Comparison of ENCODE assay signal across 10 mouse cellular contexts in the genomic region with DNA sequence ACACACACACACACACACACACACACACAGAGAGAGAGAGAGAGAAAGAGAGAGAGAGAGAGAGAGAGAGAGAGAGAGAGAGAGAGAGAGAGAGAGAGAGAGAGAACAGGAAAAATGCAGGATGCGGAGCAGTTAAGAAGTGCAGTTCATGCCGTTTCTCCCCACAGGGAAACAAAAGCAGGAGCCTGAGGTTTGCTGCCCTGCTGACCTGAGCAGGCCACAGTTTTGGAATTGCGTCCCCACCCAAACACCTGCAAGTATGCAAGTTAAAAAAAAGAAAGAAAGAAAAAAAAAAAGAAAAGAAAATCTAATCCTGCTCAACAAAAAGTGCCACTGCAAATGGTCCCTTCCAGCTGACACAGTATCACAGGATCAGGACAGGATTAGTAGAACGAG. TPM values are rescaled to one million over a fixed set of nuclear protein-coding genes. Genes with fewer than 3 reads are reported as not detected.
DNase-seq lines count a peak whose midpoint lies in the region; ATAC-seq and TF ChIP-seq lines count a peak whose summit lies in the region.
"Had no signal": no experiment of that assay in that cellular context is flagged by ENCODE, and none has a peak within 500 bp of the region (broad histone marks: within the 10 kb centered on the region; RNA-seq: fewer than 3 reads in every experiment).

No protein-coding gene starts in this region.

- no peak overlapping the region for H3K4me3 ChIP-seq in kidney, embryonic 14.5 days (ENCODE audit: low read length)
- H3K4me3 ChIP-seq in kidney, adult 2 months (ENCODE audit: insufficient read depth, low read depth, low read length) = no peak overlapping the region
- H3K4me3 ChIP-seq in forebrain, embryonic 15.5 days = no peak overlapping the region
- no peak overlapping the region for H3K4me3 ChIP-seq in hindbrain, embryonic 16.5 days (ENCODE audit: low read length)
- H3K4me3 ChIP-seq in midbrain, postnatal 0 days (ENCODE audit: low read depth, low read length) = no peak overlapping the region

- no peaks in the 10 kb centered on the region for H3K36me3 ChIP-seq in kidney, embryonic 14.5 days (ENCODE audit: control insufficient read depth, insufficient read depth, low read length)
- H3K36me3 ChIP-seq in kidney, adult 2 months (ENCODE audit: control insufficient read depth, insufficient read depth, low read length) = no peaks in the 10 kb centered on the region
- H3K36me3 ChIP-seq in forebrain, embryonic 15.5 days = no peaks in the 10 kb centered on the region
- H3K36me3 ChIP-seq in hindbrain, embryonic 16.5 days (ENCODE audit: control insufficient read depth, insufficient read depth, low read length) = no peaks in the 10 kb centered on the region
- no peaks in the 10 kb centered on the region for H3K36me3 ChIP-seq in midbrain, postnatal 0 days (ENCODE audit: insufficient read depth, low read length)

- DNase-seq in kidney, adult 2 months = no peak
- DNase-seq in midbrain, postnatal 0 days (ENCODE audit: low spot score) = no peak
- DNase-seq in cerebellum, adult 8-10 months = no peak
- no peak for DNase-seq in urinary bladder, adult 18-20 months (ENCODE audit: low spot score in 2 of 2)
- DNase-seq: embryo, embryonic 11 days; lung, embryonic 14.5 days had no signal

- H3K9ac ChIP-seq in kidney, embryonic 14.5 days (ENCODE audit: low read depth, low read length) = no peak overlapping the region
- no peak overlapping the region for H3K9ac ChIP-seq in forebrain, embryonic 15.5 days (replicated peaks)
- H3K9ac ChIP-seq in hindbrain, embryonic 16.5 days (ENCODE audit: low read depth, low read length) = peak overlapping the region; percentile 56; the same call in 1 of the 2 replicates
- no peak overlapping the region for H3K9ac ChIP-seq in midbrain, postnatal 0 days (replicated peaks; ENCODE audit: low read length, poor library complexity, severe bottlenecking)
- H3K9ac ChIP-seq: lung, embryonic 14.5 days had no signal

- no peak for ATAC-seq in kidney, embryonic 14.5 days (ENCODE audit: low FRiP score, low TSS enrichment)
- peak; percentile 39; the same call in 1 of the 2 replicates for ATAC-seq in forebrain, embryonic 15.5 days (replicated peaks)
- ATAC-seq in hindbrain, embryonic 16.5 days = 0 out of 2 replicates have a peak, but pooled peaks have one; percentile 30
- ATAC-seq in midbrain, postnatal 0 days (ENCODE audit: low FRiP score) = no peak
- ATAC-seq: intestine, embryonic 16.5 days had no signal

- no peak for TF ChIP-seq CTCF in kidney, adult 2 months (conservative IDR thresholded peaks at IDR 0.05; ENCODE audit: insufficient read depth, insufficient read length, low read depth, low read length)
- TF ChIP-seq CTCF in midbrain, postnatal 0 days (IDR thresholded peaks at IDR 0.05) = no peak

- no peak overlapping the region for H3K27ac ChIP-seq in kidney, embryonic 14.5 days (ENCODE audit: low read depth, low read length)
- no peak overlapping the region for H3K27ac ChIP-seq in kidney, adult 2 months (ENCODE audit: insufficient read depth, low read depth, low read length)
- no peak overlapping the region for H3K27ac ChIP-seq in forebrain, embryonic 15.5 days (replicated peaks)
- no peak overlapping the region for H3K27ac ChIP-seq in hindbrain, embryonic 16.5 days (ENCODE audit: low read depth, low read length)
- H3K27ac ChIP-seq in midbrain, postnatal 0 days (ENCODE audit: low read depth, low read length) = no peak overlapping the region

- 41% methylated on average over 4 of the region's 4 CpGs for WGBS in kidney, embryonic 14.5 days
- WGBS in kidney, adult 2 months = 49% methylated on average over 4 of the region's 4 CpGs
- 12% methylated on average over 4 of the region's 4 CpGs for WGBS in forebrain, embryonic 15.5 days
- 25% methylated on average over 4 of the region's 4 CpGs for WGBS in hindbrain, embryonic 16.5 days
- WGBS in midbrain, postnatal 0 days = 19% methylated on average over 4 of the region's 4 CpGs

- H3K4me1 ChIP-seq in kidney, embryonic 14.5 days (ENCODE audit: control insufficient read depth, insufficient read depth, low read length) = peaks cover 17% of the 10 kb centered on the region; the same call in 1 of the 2 replicates
- H3K4me1 ChIP-seq in kidney, adult 2 months (ENCODE audit: control insufficient read depth, insufficient read depth, low read length) = peaks cover 4% of the 10 kb centered on the region; the same call in 1 of the 2 replicates
- peaks cover 12% of the 10 kb centered on the region for H3K4me1 ChIP-seq in forebrain, embryonic 15.5 days
- H3K4me1 ChIP-seq in hindbrain, embryonic 16.5 days (ENCODE audit: control insufficient read depth, insufficient read depth, low read depth, low read length) = peaks cover 9% of the 10 kb centered on the region
- H3K4me1 ChIP-seq in midbrain, postnatal 0 days (ENCODE audit: insufficient read depth, low read length) = no peaks in the 10 kb centered on the region

- H3K27me3 ChIP-seq in kidney, embryonic 14.5 days (ENCODE audit: control insufficient read depth, insufficient read depth, low read length) = no peaks in the 10 kb centered on the region
- no peaks in the 10 kb centered on the region for H3K27me3 ChIP-seq in kidney, adult 2 months (replicated peaks; ENCODE audit: control insufficient read depth, insufficient read depth, low read length)
- no peaks in the 10 kb centered on the region for H3K27me3 ChIP-seq in forebrain, embryonic 15.5 days
- no peaks in the 10 kb centered on the region for H3K27me3 ChIP-seq in hindbrain, embryonic 16.5 days (replicated peaks; ENCODE audit: control insufficient read depth, insufficient read depth, low read length)
- no peaks in the 10 kb centered on the region for H3K27me3 ChIP-seq in midbrain, postnatal 0 days (ENCODE audit: insufficient read depth, low read length)

- no peak for TF ChIP-seq POLR2A in kidney, adult 2 months (IDR thresholded peaks at IDR 0.05; ENCODE audit: low read depth, low read length)

- H3K4me2 ChIP-seq in kidney, embryonic 14.5 days (replicated peaks; ENCODE audit: low read depth, low read length) = peak overlapping the region; percentile 32; the same call in 1 of the 2 replicates
- peak overlapping the region; percentile 37; the same call in 1 of the 2 replicates for H3K4me2 ChIP-seq in forebrain, embryonic 15.5 days (replicated peaks)
- H3K4me2 ChIP-seq in hindbrain, embryonic 16.5 days (ENCODE audit: low read length) = peak overlapping the region; percentile 53
- peak overlapping the region; percentile 29 for H3K4me2 ChIP-seq in midbrain, postnatal 0 days (ENCODE audit: low read depth, low read length, poor library complexity, severe bottlenecking)
- H3K4me2 ChIP-seq: lung, embryonic 14.5 days had no signal

- no peaks in the 10 kb centered on the region; the same call in 1 of the 2 replicates for H3K9me3 ChIP-seq in kidney, embryonic 14.5 days (ENCODE audit: control insufficient read depth, low read length)
- no peaks in the 10 kb centered on the region for H3K9me3 ChIP-seq in forebrain, embryonic 15.5 days
- no peaks in the 10 kb centered on the region; the same call in 1 of the 2 replicates for H3K9me3 ChIP-seq in hindbrain, embryonic 16.5 days (ENCODE audit: control insufficient read depth, low read length)
- H3K9me3 ChIP-seq in midbrain, postnatal 0 days (ENCODE audit: low read length) = no peaks in the 10 kb centered on the region

RNA-seq across cellular contexts. Expression of gene Ndufb4, which starts 22.4 kb away (rescaled TPM):
- polyA plus RNA-seq in kidney, embryonic 14.5 days (2014; fragmentation: Nextera tagmentation; extraction: Ambion mirVana) = 58.1 and 71.9 TPM in 2 replicates
- polyA plus RNA-seq in kidney, adult 2 months (2012; rRNA removed) = 131 and 178 TPM in 2 replicates
- 56.0 and 59.9 TPM in 2 replicates for polyA plus RNA-seq in forebrain, embryonic 15.5 days (2015; fragmentation: Nextera tagmentation; extraction: Ambion mirVana)
- 48.5 and 64.7 TPM in 2 replicates for polyA plus RNA-seq in hindbrain, embryonic 16.5 days (2015; fragmentation: Nextera tagmentation; extraction: Ambion mirVana)
- 32.3 and 39.6 TPM in 2 replicates for total RNA-seq in midbrain, postnatal 0 days (2014; rRNA removed)
- polyA plus RNA-seq in midbrain, postnatal 0 days (2015; fragmentation: Nextera tagmentation; extraction: Ambion mirVana) = 86.9 and 90.7 TPM in 2 replicates

Comparison
In these comparisons a context has a peak if more than half of its experiments do, and no peak if none do; other contexts are left out.
1. ATAC-seq: peak in forebrain, embryonic 15.5 days (single experiment) and hindbrain, embryonic 16.5 days (single experiment); none in kidney, embryonic 14.5 days (single experiment) and midbrain, postnatal 0 days (single experiment).
2. Peak in every context shown above with its lines, with median percentiles within 50 percentile points of each other: H3K4me2 ChIP-seq.